Mouse (Mus musculus): Measurements from ENCODE around the gene Olfr1153. TPM values are rescaled to one million over a fixed set of nuclear protein-coding genes. Genes with fewer than 3 reads are reported as not detected.

Olfr1153 gene
- not detected for polyA plus RNA-seq (2015; fragmentation: Illumina TruSeq; extraction: RNeasy Lipid Tissue Mini Kit (QIAGEN cat#74804); ENCODE audit: insufficient read depth, low replicate concordance)

DNA sequence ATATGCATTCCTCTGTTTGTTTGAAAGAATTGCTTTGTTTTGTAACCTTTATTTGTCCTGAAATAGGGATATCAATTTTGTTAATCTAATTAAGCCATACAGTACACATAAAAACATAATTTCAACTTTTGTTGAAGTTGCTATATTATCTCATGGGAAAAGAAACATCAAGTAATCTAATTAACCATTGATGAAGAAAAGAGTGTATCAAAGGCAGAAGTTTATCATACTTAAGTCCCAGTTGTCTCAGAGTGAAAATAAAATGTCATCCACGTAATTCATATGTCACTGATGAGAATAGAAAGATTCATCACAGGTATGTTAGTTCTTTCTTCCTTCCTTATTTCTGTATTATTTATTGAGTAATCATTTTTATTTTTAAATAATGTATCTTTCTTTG is at the start of gene Olfr1153:
Olfr1153 (plus strand) TSS at position 301 of the 400 bp plus-strand sequence.

DNA sequence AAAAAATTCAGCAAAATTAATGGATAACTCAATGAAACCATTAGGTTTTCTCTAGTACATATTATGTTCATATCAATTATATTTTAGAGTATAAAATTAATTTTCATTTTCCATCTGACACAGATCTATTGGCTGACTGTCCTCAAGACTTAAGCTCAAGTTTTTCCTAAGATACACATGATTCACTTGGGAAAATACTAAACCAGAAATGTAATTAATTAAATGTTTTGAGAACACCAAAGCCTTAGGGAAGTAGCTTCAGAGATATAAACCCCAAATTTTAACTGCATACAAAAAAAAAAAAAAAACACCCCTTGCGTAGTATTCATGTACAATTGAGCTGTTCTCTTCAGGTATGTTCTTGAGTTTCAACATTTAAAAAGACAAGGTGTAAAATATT is 39.2 kb upstream of the Olfr1153 start, which contains the start of gene Olfr1151:
Olfr1151 (plus strand) TSS at position 301 of the 400 bp plus-strand sequence.

DNA sequence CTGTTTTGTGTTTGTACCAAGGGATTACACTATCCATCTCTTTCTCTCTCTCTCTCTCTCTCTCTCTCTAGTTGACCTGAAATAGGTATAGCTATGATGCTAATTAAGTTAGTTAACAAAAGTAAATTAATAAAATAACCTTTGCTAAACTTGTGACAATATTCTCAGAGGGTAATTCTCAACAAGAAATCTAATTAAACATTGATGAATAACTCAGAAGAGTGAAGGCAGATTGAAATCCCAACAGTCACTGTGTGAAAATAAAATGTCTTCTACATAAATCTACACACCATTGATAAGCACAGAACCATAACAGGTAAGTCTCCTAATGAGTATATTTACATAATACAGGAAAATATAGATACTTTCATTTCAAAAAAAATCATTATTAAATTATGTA is 28.6 kb upstream of the Olfr1153 start, which contains the start of gene Olfr1152:
Olfr1152 (plus strand) TSS at position 301 of the 400 bp plus-strand sequence.

DNA sequence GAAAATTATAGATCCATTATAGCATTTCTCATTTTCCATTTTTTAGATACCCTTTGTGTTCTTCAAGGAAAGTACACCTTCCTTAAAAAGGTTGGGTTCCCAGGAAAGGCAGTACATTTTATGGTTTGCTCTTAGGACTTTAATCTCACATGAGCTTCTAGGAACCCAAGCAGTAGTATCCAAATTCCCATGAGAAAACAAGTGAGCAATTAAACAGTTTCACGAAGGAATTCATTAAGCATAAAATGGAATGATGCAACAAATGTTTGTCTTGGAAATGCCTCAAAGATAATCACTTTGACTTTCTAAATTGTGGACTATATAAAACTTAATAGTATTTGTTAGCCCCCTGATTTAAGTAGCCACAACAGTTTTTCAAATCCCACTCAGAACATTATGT is 10.3 kb downstream of the Olfr1153 start, which contains the start of gene Olfr1154:
Olfr1154 (minus strand) TSS at position 101 of the 400 bp plus-strand sequence.

DNA sequence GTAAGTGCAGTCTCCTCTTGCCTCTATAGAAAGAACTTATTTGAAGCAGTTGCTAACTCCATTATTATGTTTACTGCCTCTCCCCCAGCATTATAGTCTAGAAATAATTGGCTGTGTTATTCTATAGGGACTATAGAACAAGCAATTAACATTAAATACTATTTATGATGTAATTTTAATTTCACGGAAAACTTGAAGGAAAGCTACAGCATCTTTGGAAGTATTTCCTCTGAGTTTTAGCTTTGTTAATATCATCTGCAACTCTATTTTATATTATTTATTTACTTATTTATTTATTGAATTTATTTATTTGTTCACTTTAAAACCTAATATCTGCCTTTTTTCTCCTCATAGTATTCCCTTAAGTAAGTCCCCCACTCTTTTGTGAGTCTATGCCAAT is 50.3 kb downstream of the Olfr1153 start, which contains the start of gene Olfr1155:
Olfr1155 (minus strand) TSS at position 101 of the 400 bp plus-strand sequence.

Other genes with a start within 250 kb of the Olfr1153 start
- gene Olfr1133, start 247.6 kb upstream of the Olfr1153 start, polyA plus RNA-seq (2015; fragmentation: Illumina TruSeq; extraction: RNeasy Lipid Tissue Mini Kit (QIAGEN cat#74804); ENCODE audit: insufficient read depth, low replicate concordance) = not detected
- not detected for gene Olfr1134, start 236.5 kb upstream of the Olfr1153 start, polyA plus RNA-seq (2015; fragmentation: Illumina TruSeq; extraction: RNeasy Lipid Tissue Mini Kit (QIAGEN cat#74804); ENCODE audit: insufficient read depth, low replicate concordance)
- gene Olfr1135, start 221.3 kb upstream of the Olfr1153 start, polyA plus RNA-seq (2015; fragmentation: Illumina TruSeq; extraction: RNeasy Lipid Tissue Mini Kit (QIAGEN cat#74804); ENCODE audit: insufficient read depth, low replicate concordance) = not detected
- gene Olfr1136, start 201.0 kb upstream of the Olfr1153 start, polyA plus RNA-seq (2015; fragmentation: Illumina TruSeq; extraction: RNeasy Lipid Tissue Mini Kit (QIAGEN cat#74804); ENCODE audit: insufficient read depth, low replicate concordance) = not detected
- gene Olfr1137, start 181.8 kb upstream of the Olfr1153 start, polyA plus RNA-seq (2015; fragmentation: Illumina TruSeq; extraction: RNeasy Lipid Tissue Mini Kit (QIAGEN cat#74804); ENCODE audit: insufficient read depth, low replicate concordance) = not detected
- not detected for gene Olfr1138, start 155.0 kb upstream of the Olfr1153 start, polyA plus RNA-seq (2015; fragmentation: Illumina TruSeq; extraction: RNeasy Lipid Tissue Mini Kit (QIAGEN cat#74804); ENCODE audit: insufficient read depth, low replicate concordance)
- gene Olfr1140, start 151.2 kb upstream of the Olfr1153 start, polyA plus RNA-seq (2015; fragmentation: Illumina TruSeq; extraction: RNeasy Lipid Tissue Mini Kit (QIAGEN cat#74804); ENCODE audit: insufficient read depth, low replicate concordance) = not detected
- gene Olfr1141, start 141.0 kb upstream of the Olfr1153 start, polyA plus RNA-seq (2015; fragmentation: Illumina TruSeq; extraction: RNeasy Lipid Tissue Mini Kit (QIAGEN cat#74804); ENCODE audit: insufficient read depth, low replicate concordance) = not detected
- not detected for gene Olfr152, start 115.5 kb upstream of the Olfr1153 start, polyA plus RNA-seq (2015; fragmentation: Illumina TruSeq; extraction: RNeasy Lipid Tissue Mini Kit (QIAGEN cat#74804); ENCODE audit: insufficient read depth, low replicate concordance)
- gene Olfr1143, start 94.4 kb upstream of the Olfr1153 start, polyA plus RNA-seq (2015; fragmentation: Illumina TruSeq; extraction: RNeasy Lipid Tissue Mini Kit (QIAGEN cat#74804); ENCODE audit: insufficient read depth, low replicate concordance) = not detected
- not detected for gene Olfr1145, start 85.1 kb upstream of the Olfr1153 start, polyA plus RNA-seq (2015; fragmentation: Illumina TruSeq; extraction: RNeasy Lipid Tissue Mini Kit (QIAGEN cat#74804); ENCODE audit: insufficient read depth, low replicate concordance)
- not detected for gene Olfr1148, start 64.4 kb upstream of the Olfr1153 start, polyA plus RNA-seq (2015; fragmentation: Illumina TruSeq; extraction: RNeasy Lipid Tissue Mini Kit (QIAGEN cat#74804); ENCODE audit: insufficient read depth, low replicate concordance)
- gene Olfr1150-ps1, start 51.0 kb upstream of the Olfr1153 start, polyA plus RNA-seq (2015; fragmentation: Illumina TruSeq; extraction: RNeasy Lipid Tissue Mini Kit (QIAGEN cat#74804); ENCODE audit: insufficient read depth, low replicate concordance) = not detected
- gene Olfr1151, start 39.1 kb upstream of the Olfr1153 start, polyA plus RNA-seq (2015; fragmentation: Illumina TruSeq; extraction: RNeasy Lipid Tissue Mini Kit (QIAGEN cat#74804); ENCODE audit: insufficient read depth, low replicate concordance) = not detected
- gene Olfr1152, start 28.5 kb upstream of the Olfr1153 start, polyA plus RNA-seq (2015; fragmentation: Illumina TruSeq; extraction: RNeasy Lipid Tissue Mini Kit (QIAGEN cat#74804); ENCODE audit: insufficient read depth, low replicate concordance) = not detected
- gene Olfr1154, start 10.2 kb downstream of the Olfr1153 start, polyA plus RNA-seq (2015; fragmentation: Illumina TruSeq; extraction: RNeasy Lipid Tissue Mini Kit (QIAGEN cat#74804); ENCODE audit: insufficient read depth, low replicate concordance) = not detected
- gene Olfr1155, start 50.2 kb downstream of the Olfr1153 start, polyA plus RNA-seq (2015; fragmentation: Illumina TruSeq; extraction: RNeasy Lipid Tissue Mini Kit (QIAGEN cat#74804); ENCODE audit: insufficient read depth, low replicate concordance) = not detected
- not detected for gene Olfr1156, start 58.1 kb downstream of the Olfr1153 start, polyA plus RNA-seq (2015; fragmentation: Illumina TruSeq; extraction: RNeasy Lipid Tissue Mini Kit (QIAGEN cat#74804); ENCODE audit: insufficient read depth, low replicate concordance)
- gene Olfr1157, start 73.3 kb downstream of the Olfr1153 start, polyA plus RNA-seq (2015; fragmentation: Illumina TruSeq; extraction: RNeasy Lipid Tissue Mini Kit (QIAGEN cat#74804); ENCODE audit: insufficient read depth, low replicate concordance) = not detected
- not detected for gene Olfr74, start 79.7 kb downstream of the Olfr1153 start, polyA plus RNA-seq (2015; fragmentation: Illumina TruSeq; extraction: RNeasy Lipid Tissue Mini Kit (QIAGEN cat#74804); ENCODE audit: insufficient read depth, low replicate concordance)
- not detected for gene Olfr1158, start 95.2 kb downstream of the Olfr1153 start, polyA plus RNA-seq (2015; fragmentation: Illumina TruSeq; extraction: RNeasy Lipid Tissue Mini Kit (QIAGEN cat#74804); ENCODE audit: insufficient read depth, low replicate concordance)
- gene Olfr1160, start 113.3 kb downstream of the Olfr1153 start, polyA plus RNA-seq (2015; fragmentation: Illumina TruSeq; extraction: RNeasy Lipid Tissue Mini Kit (QIAGEN cat#74804); ENCODE audit: insufficient read depth, low replicate concordance) = not detected
- not detected for gene Olfr1161, start 127.8 kb downstream of the Olfr1153 start, polyA plus RNA-seq (2015; fragmentation: Illumina TruSeq; extraction: RNeasy Lipid Tissue Mini Kit (QIAGEN cat#74804); ENCODE audit: insufficient read depth, low replicate concordance)
- gene Olfr73, start 142.7 kb downstream of the Olfr1153 start, polyA plus RNA-seq (2015; fragmentation: Illumina TruSeq; extraction: RNeasy Lipid Tissue Mini Kit (QIAGEN cat#74804); ENCODE audit: insufficient read depth, low replicate concordance) = not detected
- gene Olfr1162, start 156.2 kb downstream of the Olfr1153 start, polyA plus RNA-seq (2015; fragmentation: Illumina TruSeq; extraction: RNeasy Lipid Tissue Mini Kit (QIAGEN cat#74804); ENCODE audit: insufficient read depth, low replicate concordance) = not detected
- not detected for gene Olfr1163, start 176.9 kb downstream of the Olfr1153 start, polyA plus RNA-seq (2015; fragmentation: Illumina TruSeq; extraction: RNeasy Lipid Tissue Mini Kit (QIAGEN cat#74804); ENCODE audit: insufficient read depth, low replicate concordance)
- not detected for gene Olfr1164, start 199.0 kb downstream of the Olfr1153 start, polyA plus RNA-seq (2015; fragmentation: Illumina TruSeq; extraction: RNeasy Lipid Tissue Mini Kit (QIAGEN cat#74804); ENCODE audit: insufficient read depth, low replicate concordance)
- gene Olfr1166, start 233.3 kb downstream of the Olfr1153 start, polyA plus RNA-seq (2015; fragmentation: Illumina TruSeq; extraction: RNeasy Lipid Tissue Mini Kit (QIAGEN cat#74804); ENCODE audit: insufficient read depth, low replicate concordance) = not detected